Comparison of ENCODE assay signal across 33 mouse cellular contexts in genomic region chr3:55479306-55479705, GRCm38 (mm10). TPM values are rescaled to one million over a fixed set of nuclear protein-coding genes. Genes with fewer than 3 reads are reported as not detected.
DNase-seq lines count a peak whose midpoint lies in the region; ATAC-seq and TF ChIP-seq lines count a peak whose summit lies in the region.
"Had no signal": no experiment of that assay in that cellular context is flagged by ENCODE, and none has a peak within 500 bp of the region (broad histone marks: within the 10 kb centered on the region; RNA-seq: fewer than 3 reads in every experiment).

No protein-coding gene starts in this region.

- H3K27ac ChIP-seq in layer of hippocampus, adult 2 months: peak overlapping the region; percentile 86
- H3K27ac ChIP-seq in limb, embryonic 11.5 days (replicated peaks; ENCODE audit: low read depth, low read length): no peak overlapping the region; the same call in 1 of the 2 replicates
- H3K27ac ChIP-seq in limb, embryonic 14.5 days (replicated peaks; ENCODE audit: low read depth, low read length): no peak overlapping the region
- H3K27ac ChIP-seq in embryonic facial prominence, embryonic 10.5 days (replicated peaks): no peak overlapping the region
- H3K27ac ChIP-seq: embryonic facial prominence, embryonic 13.5 days; forebrain, embryonic 12.5 days; forebrain, embryonic 15.5 days; heart, adult 2 months; heart, embryonic 10.5 days; hindbrain, embryonic 12.5 days had no signal

- no peaks in the 10 kb centered on the region for H3K36me3 ChIP-seq in limb, embryonic 11.5 days (ENCODE audit: control insufficient read depth, insufficient read depth, low read length)
- no peaks in the 10 kb centered on the region for H3K36me3 ChIP-seq in limb, embryonic 14.5 days (ENCODE audit: control insufficient read depth, insufficient read depth, low read length)
- no peaks in the 10 kb centered on the region; the same call in 1 of the 2 replicates for H3K36me3 ChIP-seq in embryonic facial prominence, embryonic 10.5 days (replicated peaks)
- H3K36me3 ChIP-seq: embryonic facial prominence, embryonic 13.5 days; forebrain, embryonic 12.5 days; G1E; heart, embryonic 10.5 days had no signal

- DNase-seq in layer of hippocampus, adult 2 months (ENCODE audit: low spot score in 2 of 2): no peak
- DNase-seq in layer of hippocampus, adult 11-12 months (ENCODE audit: low spot score): no peak
- DNase-seq in limb, embryonic 11.5 days (ENCODE audit: low spot score): no peak
- peak; percentile 59 for DNase-seq in limb, embryonic 14.5 days (ENCODE audit: low spot score)
- DNase-seq in adipocyte (ENCODE audit: low spot score): no peak
- no peak for DNase-seq in embryonic facial prominence, embryonic 10.5 days (ENCODE audit: low spot score)
- DNase-seq in cerebellum, postnatal 36 days: no peak
- DNase-seq: adrenal gland, adult 2 months; adrenal gland, postnatal 14 days; B cell, adult 2 months; cerebellum, adult 11 months; cerebellum, adult 2 months; cerebellum, postnatal 10 days; gastrocnemius, postnatal 25 days; heart, adult 2 months had no signal

- WGBS in limb, embryonic 11.5 days: 10% methylated on average over 4 of the region's 4 CpGs
- WGBS in limb, embryonic 14.5 days: 4% methylated on average over 4 of the region's 4 CpGs
- 93% methylated on average over 4 of the region's 4 CpGs for WGBS in embryonic facial prominence, embryonic 10.5 days

- no peak overlapping the region for H3K9ac ChIP-seq in limb, embryonic 11.5 days (ENCODE audit: low read length)
- no peak overlapping the region for H3K9ac ChIP-seq in limb, embryonic 14.5 days (ENCODE audit: low read depth, low read length, severe bottlenecking)
- H3K9ac ChIP-seq: embryonic facial prominence, embryonic 13.5 days; forebrain, embryonic 12.5 days; forebrain, embryonic 15.5 days; hindbrain, embryonic 12.5 days; hindbrain, embryonic 15.5 days had no signal

- H3K4me1 ChIP-seq in limb, embryonic 11.5 days (ENCODE audit: control insufficient read depth, insufficient read depth, low read length): peaks cover 24% of the 10 kb centered on the region
- H3K4me1 ChIP-seq in limb, embryonic 14.5 days (ENCODE audit: control insufficient read depth, insufficient read depth, low read length): peaks cover 27% of the 10 kb centered on the region
- peaks cover 25% of the 10 kb centered on the region for H3K4me1 ChIP-seq in embryonic facial prominence, embryonic 10.5 days
- H3K4me1 ChIP-seq: forebrain, embryonic 15.5 days; heart, embryonic 10.5 days; hindbrain, embryonic 12.5 days; hindbrain, embryonic 15.5 days had no signal

- ATAC-seq in limb, embryonic 11.5 days (ENCODE audit: insufficient number of reproducible peaks, low FRiP score, low TSS enrichment, low read depth): peak; percentile 54; the same call in 1 of the 2 replicates
- peak; percentile 82 for ATAC-seq in limb, embryonic 14.5 days (ENCODE audit: low FRiP score, low read depth)
- ATAC-seq: forebrain, embryonic 15.5 days; Patski had no signal

- H3K4me2 ChIP-seq in limb, embryonic 11.5 days (ENCODE audit: low read depth, severe bottlenecking): no peak overlapping the region
- no peak overlapping the region for H3K4me2 ChIP-seq in limb, embryonic 14.5 days (replicated peaks; ENCODE audit: low read depth, low read length, severe bottlenecking)
- H3K4me2 ChIP-seq: embryonic facial prominence, embryonic 13.5 days; forebrain, embryonic 12.5 days; forebrain, embryonic 15.5 days; hindbrain, embryonic 12.5 days; hindbrain, embryonic 15.5 days had no signal

- H3K4me3 ChIP-seq in layer of hippocampus, adult 2 months: no peak overlapping the region
- H3K4me3 ChIP-seq in limb, embryonic 11.5 days (ENCODE audit: low read depth, low read length): no peak overlapping the region
- H3K4me3 ChIP-seq in limb, embryonic 14.5 days (replicated peaks; ENCODE audit: low read length): no peak overlapping the region
- H3K4me3 ChIP-seq in embryonic facial prominence, embryonic 10.5 days: no peak overlapping the region
- H3K4me3 ChIP-seq: embryonic facial prominence, embryonic 13.5 days; erythroblast, embryonic 14.5 days; forebrain, embryonic 12.5 days; forebrain, embryonic 15.5 days; heart, adult 2 months; heart, embryonic 10.5 days; hindbrain, embryonic 12.5 days; hindbrain, embryonic 15.5 days had no signal

- no peaks in the 10 kb centered on the region for H3K27me3 ChIP-seq in limb, embryonic 11.5 days (ENCODE audit: control insufficient read depth, insufficient read depth, low read length)
- no peaks in the 10 kb centered on the region for H3K27me3 ChIP-seq in limb, embryonic 14.5 days (ENCODE audit: control insufficient read depth, insufficient read depth, low read length)
- no peaks in the 10 kb centered on the region for H3K27me3 ChIP-seq in embryonic facial prominence, embryonic 10.5 days (replicated peaks; ENCODE audit: low read depth, poor library complexity, severe bottlenecking)
- H3K27me3 ChIP-seq: CH12.LX; embryonic facial prominence, embryonic 13.5 days; forebrain, embryonic 12.5 days; forebrain, embryonic 15.5 days; hindbrain, embryonic 12.5 days; hindbrain, embryonic 15.5 days; Patski had no signal

- H3K9me3 ChIP-seq in limb, embryonic 11.5 days (ENCODE audit: control insufficient read depth, low read length): no peaks in the 10 kb centered on the region
- no peaks in the 10 kb centered on the region for H3K9me3 ChIP-seq in limb, embryonic 14.5 days (ENCODE audit: control insufficient read depth, low read length)
- H3K9me3 ChIP-seq in embryonic facial prominence, embryonic 10.5 days: no peaks in the 10 kb centered on the region
- H3K9me3 ChIP-seq: embryonic facial prominence, embryonic 13.5 days; forebrain, embryonic 12.5 days; forebrain, embryonic 15.5 days; heart, embryonic 10.5 days; hindbrain, embryonic 12.5 days; hindbrain, embryonic 15.5 days had no signal

- TF ChIP-seq POLR2A in limb, embryonic 14.5 days (IDR thresholded peaks at IDR 0.05; ENCODE audit: borderline replicate concordance, extremely low read depth, insufficient read depth, insufficient read length): no peak

- no peak for TF ChIP-seq CTCF in layer of hippocampus, adult 2 months (conservative IDR thresholded peaks at IDR 0.05)

RNA-seq across cellular contexts. Expression of gene Gm21954, which starts 7.3 kb away (rescaled TPM):
- not detected for total RNA-seq in layer of hippocampus, adult 2 months (2021)
- polyA plus RNA-seq in limb, embryonic 11.5 days (2014; fragmentation: Nextera tagmentation; extraction: Ambion mirVana): not detected in 2 replicates
- not detected in 2 replicates for polyA plus RNA-seq in limb, embryonic 14.5 days (2012; rRNA removed)
- not detected in 2 replicates for polyA plus RNA-seq in limb, embryonic 14.5 days (2014; fragmentation: Nextera tagmentation; extraction: Ambion mirVana)
- polyA plus RNA-seq in embryonic facial prominence, embryonic 10.5 days (2016; fragmentation: Nextera tagmentation; extraction: Ambion mirVana): not detected in 2 replicates
- total RNA-seq: adrenal gland, adult 2 months; adrenal gland, postnatal 14 days; adrenal gland, postnatal 4 days; CH12.LX; common myeloid progenitor, adult 5-6 weeks; G1E; gastrocnemius, adult 8-10 months; gastrocnemius, postnatal 25 days; heart, adult 2 months; heart, postnatal 25 days; hematopoietic stem cell, adult 5-6 weeks had no signal
- polyA plus RNA-seq: adrenal gland, adult 2 months; cerebellum, adult 2 months; embryonic facial prominence, embryonic 13.5 days; erythroblast, embryonic 14.5 days; forebrain, embryonic 12.5 days; forebrain, embryonic 15.5 days; G1E; gonadal fat pad, adult 2 months; heart, adult 2 months; heart, embryonic 10.5 days; heart, embryonic 14.5 days; heart, postnatal 0 days; hindbrain, embryonic 12.5 days; hindbrain, embryonic 15.5 days; Patski had no signal
